Mouse (Mus musculus) stomach, embryonic 14.5 days (tissue): ENCODE results near the gene Fbxo41. TPM values are rescaled to one million over a fixed set of nuclear protein-coding genes. Genes with fewer than 3 reads are reported as not detected.
A peak's percentile ranks its signal among the peaks of the same experiment; 100 is the strongest.

Experiments
- ATAC-seq: fragments of 200-750 bp; cut with Nextera tagmentation; 2 replicates; pipeline ENCODE4 v1.8.0; 2017; ENCODE audit warnings: low read depth, moderate TSS enrichment; ENCODE audit not compliant: insufficient number of reproducible peaks, insufficient read depth, low FRiP score
- H3K27ac ChIP-seq: fragments of 300-500 bp; sonication (generic); 2 replicates; pipeline ENCODE4 v1.5.1; 2014; ENCODE audit warnings: mild to moderate bottlenecking, low read length, moderate library complexity, mixed read lengths
- H3K27me3 ChIP-seq: fragments of 300-500 bp; sonication (generic); 2 replicates; pipeline ENCODE4 v1.6.1; 2014; ENCODE audit warnings: low read length, control low read depth, mixed read lengths; ENCODE audit not compliant: control insufficient read depth, insufficient read depth
- H3K36me3 ChIP-seq: fragments of 300-500 bp; sonication (generic); 2 replicates; pipeline ENCODE4 v1.6.1; 2014; ENCODE audit warnings: mild to moderate bottlenecking, control low read depth, low read length, moderate library complexity, mixed read lengths; ENCODE audit not compliant: control insufficient read depth, insufficient read depth
- H3K4me1 ChIP-seq: fragments of 300-500 bp; sonication (generic); 2 replicates; pipeline ENCODE4 v1.6.1; 2014; ENCODE audit warnings: low read length, control low read depth, mixed read lengths; ENCODE audit not compliant: control insufficient read depth, insufficient read depth
- H3K4me2 ChIP-seq: fragments of 300-500 bp; sonication (generic); replicated peaks from 2 replicates; pipeline ENCODE4 v1.6.1; 2014; ENCODE audit warnings: low read depth, low read length, control low read depth
- H3K4me3 ChIP-seq: fragments of 300-500 bp; sonication (generic); 2 replicates; pipeline ENCODE4 v1.5.1; 2014; ENCODE audit warnings: low read depth, low read length, control low read depth
- H3K9ac ChIP-seq: fragments of 300-500 bp; sonication (generic); replicated peaks from 2 replicates; pipeline ENCODE4 v1.6.1; 2014; ENCODE audit warnings: low read depth, mild to moderate bottlenecking, control low read depth, low read length, moderate library complexity, mixed read lengths
- H3K9me3 ChIP-seq: fragments of 300-500 bp; sonication (generic); 2 replicates; pipeline ENCODE4 v1.6.1; 2016; ENCODE audit warnings: low read depth, low read length, control low read depth; ENCODE audit not compliant: control insufficient read depth
- WGBS: fragments of 180-500 bp; shearing (Covaris S2); extraction: QIAGEN DNeasy Blood & Tissue Kit; methylation state at CpG from one replicate; pipeline ENCODE4 v1.1.7; 2014; 5-methylcytosine and 5-hydroxymethylcytosine counted together
- polyA plus RNA-seq: library from polyadenylated mRNA; unstranded; fragments of >200 nt; fragmentation: Nextera tagmentation; extraction: Ambion mirVana; gene quantifications from 2 replicates; pipeline ENCODE4 v1.2.1, GENCODE M21; 2014

Fbxo41 gene
- polyA plus RNA-seq, 1 experiment from 2014 or later = 0.42 TPM

- peak within 1 kb of the TSS; percentile 42 for H3K4me3 ChIP-seq
- ATAC-seq = peak; percentile 49; the same call in 1 of the 2 replicates
- no peaks in the 10 kb centered on the region for H3K9me3 ChIP-seq
- peak within 1 kb of the TSS; percentile 61 for H3K4me2 ChIP-seq
- no peak within 1 kb of the TSS for H3K27ac ChIP-seq
- peaks cover 12% of the 10 kb centered on the region for H3K4me1 ChIP-seq
- no peaks in the 10 kb centered on the region for H3K36me3 ChIP-seq
- peaks cover 48% of the 10 kb centered on the region for H3K27me3 ChIP-seq
- no peak within 1 kb of the TSS for H3K9ac ChIP-seq
- 1% methylated on average over 35 of the region's 38 CpGs for WGBS
These were observed 10.7 kb upstream of the Fbxo41 start, which contains the start of gene Egr4 for GRCm38 (mm10) chr6:85513531-85513910. Gene Egr4, minus strand, starts transcription at chr6:85513589.

- peaks cover 48% of the 10 kb centered on the region for H3K27me3 ChIP-seq
- H3K4me2 ChIP-seq = peak overlapping the region; percentile 61
- H3K4me1 ChIP-seq = peaks cover 12% of the 10 kb centered on the region
- peak overlapping the region; percentile 42 for H3K4me3 ChIP-seq
- no peak overlapping the region for H3K9ac ChIP-seq
- WGBS = 2% methylated on average over 76 of the region's 90 CpGs
- no peak overlapping the region for H3K27ac ChIP-seq
- H3K36me3 ChIP-seq = no peaks in the 10 kb centered on the region
- no peaks in the 10 kb centered on the region for H3K9me3 ChIP-seq
- no peak for ATAC-seq
These were observed 10.1 kb upstream of the Fbxo41 start for GRCm38 (mm10) chr6:85512577-85513530.

GRCm38 (mm10) chr6:85512056-85512440 lies 9.3 kb upstream of the Fbxo41 start:
- H3K9me3 ChIP-seq = no peaks in the 10 kb centered on the region
- no peak overlapping the region for H3K9ac ChIP-seq
- H3K36me3 ChIP-seq = no peaks in the 10 kb centered on the region
- no peak overlapping the region for H3K27ac ChIP-seq
- H3K4me1 ChIP-seq = peaks cover 12% of the 10 kb centered on the region
- H3K27me3 ChIP-seq = peaks cover 48% of the 10 kb centered on the region
- under 1% methylated on average over 36 of the region's 36 CpGs for WGBS
- ATAC-seq = no peak
- H3K4me2 ChIP-seq = peak overlapping the region; percentile 36
- peak overlapping the region; percentile 42 for H3K4me3 ChIP-seq

GRCm38 (mm10) chr6:85511286-85512055 lies 8.7 kb upstream of the Fbxo41 start:
- H3K9ac ChIP-seq = no peak overlapping the region
- H3K36me3 ChIP-seq = no peaks in the 10 kb centered on the region
- peak overlapping the region; percentile 36 for H3K4me2 ChIP-seq
- H3K27me3 ChIP-seq = peaks cover 48% of the 10 kb centered on the region
- H3K27ac ChIP-seq = no peak overlapping the region
- H3K4me3 ChIP-seq = peak overlapping the region; percentile 42
- under 1% methylated on average over 84 of the region's 88 CpGs for WGBS
- no peaks in the 10 kb centered on the region for H3K9me3 ChIP-seq
- ATAC-seq = no peak
- peaks cover 12% of the 10 kb centered on the region for H3K4me1 ChIP-seq

GRCm38 (mm10) chr6:85510476-85510875 lies 7.7 kb upstream of the Fbxo41 start:
- Histone ChIP-seq H3K9me3 (no peaks in the 10 kb centered on the region), H3K27me3 (peaks cover 48% of the 10 kb centered on the region)
- ATAC-seq = no peak

GRCm38 (mm10) chr6:85508602-85509001 lies 5.8 kb upstream of the Fbxo41 start:
- Histone ChIP-seq H3K4me2 (no peak overlapping the region), H3K36me3 (no peaks in the 10 kb centered on the region), H3K9ac (no peak overlapping the region), H3K27me3 (peaks cover 36% of the 10 kb centered on the region), H3K4me1 (peaks cover 12% of the 10 kb centered on the region), H3K27ac (no peak overlapping the region), H3K4me3 (no peak overlapping the region), H3K9me3 (no peaks in the 10 kb centered on the region)
- no peak for ATAC-seq
- 52% methylated on average over 5 of the region's 5 CpGs for WGBS

More at GRCm38 (mm10) chr6:85510476-85510875, 7.7 kb upstream of the Fbxo41 start:
- H3K27ac ChIP-seq = no peak overlapping the region
- H3K4me1 ChIP-seq = peaks cover 12% of the 10 kb centered on the region
- WGBS = 4% methylated on average over 6 of the region's 6 CpGs
- no peak overlapping the region for H3K4me2 ChIP-seq
- H3K4me3 ChIP-seq = no peak overlapping the region
- H3K9ac ChIP-seq = no peak overlapping the region
- H3K36me3 ChIP-seq = no peaks in the 10 kb centered on the region

GRCm38 (mm10) chr6:85504908-85505307 lies 2.1 kb upstream of the Fbxo41 start:
- Histone ChIP-seq H3K36me3 (no peaks in the 10 kb centered on the region), H3K4me2 (no peak overlapping the region), H3K27me3 (peaks cover 1% of the 10 kb centered on the region), H3K27ac (no peak overlapping the region), H3K9ac (no peak overlapping the region), H3K4me3 (no peak overlapping the region), H3K9me3 (no peaks in the 10 kb centered on the region), H3K4me1 (no peaks in the 10 kb centered on the region; the same call in 1 of the 2 replicates)
- ATAC-seq = no peak
- 83% methylated on average over 2 of the region's 2 CpGs for WGBS
